In genomic region chr16:91056043-91056821, GRCm38 (mm10) we compare ENCODE assay signal across 8 mouse cellular contexts. TPM values are rescaled to one million over a fixed set of nuclear protein-coding genes. Genes with fewer than 3 reads are reported as not detected.
DNase-seq lines count a peak whose midpoint lies in the region; ATAC-seq lines count a peak whose summit lies in the region.

No protein-coding gene starts in this region.

- ATAC-seq in lung, embryonic 15.5 days (ENCODE audit: borderline replicate concordance, extremely low read depth, low FRiP score, low TSS enrichment): peak; percentile 46; the same call in 1 of the 2 replicates
- peak; percentile 75 for ATAC-seq in megakaryocyte-erythroid progenitor cell, adult 5-6 weeks (replicated peaks; ENCODE audit: low FRiP score, low TSS enrichment, poor library complexity, severe bottlenecking)

- H3K27ac ChIP-seq in lung, embryonic 15.5 days: no peak overlapping the region

- no peaks in the 10 kb centered on the region for H3K9me3 ChIP-seq in lung, embryonic 15.5 days

- DNase-seq in lung, postnatal 10 days: no peak
- peak; percentile 73 for DNase-seq in c-Kit-positive CD71-positive TER-119-negative erythroid progenitor cells, embryonic 14.5 days (ENCODE audit: low read depth)
- DNase-seq in kidney, adult 18-20 months: peak; percentile 40
- DNase-seq in adrenal gland, adult 8-10 months: no peak
- DNase-seq in MN1 (ENCODE audit: low spot score): no peak
- DNase-seq in neural tube, embryonic 10.5 days (ENCODE audit: extremely low spot score, low spot score): no peak

- H3K36me3 ChIP-seq in lung, embryonic 15.5 days: no peaks in the 10 kb centered on the region

- H3K4me2 ChIP-seq in lung, embryonic 15.5 days: no peak overlapping the region

- H3K4me3 ChIP-seq in lung, embryonic 15.5 days: no peak overlapping the region

- H3K4me1 ChIP-seq in lung, embryonic 15.5 days: no peaks in the 10 kb centered on the region

- no peak overlapping the region for H3K9ac ChIP-seq in lung, embryonic 15.5 days

- 39% methylated on average over 16 of the region's 16 CpGs for WGBS in lung, embryonic 15.5 days

- H3K27me3 ChIP-seq in lung, embryonic 15.5 days: peaks cover 2% of the 10 kb centered on the region; the same call in 1 of the 2 replicates

RNA-seq across cellular contexts. Expression of gene Paxbp1, which starts 11.9 kb away (rescaled TPM):
- polyA plus RNA-seq in lung, embryonic 15.5 days (2015; fragmentation: Nextera tagmentation; extraction: Ambion mirVana): 44.0 and 48.0 TPM in 2 replicates
- total RNA-seq in megakaryocyte-erythroid progenitor cell, adult 5-6 weeks (2014; fragmentation: Nextera tagmentation): 103 and 125 TPM in 2 replicates
- total RNA-seq in megakaryocyte-erythroid progenitor cell, adult 5-6 weeks (2017): 85.8 and 94.4 TPM in 2 replicates
- total RNA-seq in adrenal gland, adult 8-10 months (2022): 10 to 100 TPM; 45.8 to 77.8 (median 53.7) TPM

RNA-seq across cellular contexts. Expression of gene 4932438H23Rik, which starts 38.7 kb away (rescaled TPM):
- polyA plus RNA-seq in lung, embryonic 15.5 days (2015; fragmentation: Nextera tagmentation; extraction: Ambion mirVana): 0.14 and 0.52 TPM in 2 replicates
- not detected in 2 replicates for total RNA-seq in megakaryocyte-erythroid progenitor cell, adult 5-6 weeks (2014; fragmentation: Nextera tagmentation)
- total RNA-seq in megakaryocyte-erythroid progenitor cell, adult 5-6 weeks (2017): not detected in 2 replicates
- under 1 TPM in 2 of 4 experiments, not detected in 2; 0.17 to 0.32 TPM for total RNA-seq in adrenal gland, adult 8-10 months (2022)

RNA-seq across cellular contexts. Expression of gene Synj1, which starts 45.1 kb away (rescaled TPM):
- polyA plus RNA-seq in lung, embryonic 15.5 days (2015; fragmentation: Nextera tagmentation; extraction: Ambion mirVana): 13.3 and 14.6 TPM in 2 replicates
- 38.1 and 48.6 TPM in 2 replicates for total RNA-seq in megakaryocyte-erythroid progenitor cell, adult 5-6 weeks (2014; fragmentation: Nextera tagmentation)
- 25.4 and 28.7 TPM in 2 replicates for total RNA-seq in megakaryocyte-erythroid progenitor cell, adult 5-6 weeks (2017)
- total RNA-seq in adrenal gland, adult 8-10 months (2022): 10 to 100 TPM; 53.0 to 72.0 (median 57.9) TPM

Comparison
In these comparisons a context has a peak if more than half of its experiments do, and no peak if none do; other contexts are left out.
1. DNase-seq: peak in c-Kit-positive CD71-positive TER-119-negative erythroid progenitor cells, embryonic 14.5 days (single experiment) and kidney, adult 18-20 months (single experiment); none in lung, postnatal 10 days (single experiment), adrenal gland, adult 8-10 months (single experiment), MN1 (single experiment) and neural tube, embryonic 10.5 days (single experiment).